Mouse (Mus musculus): ENCODE measurements around the gene Tom1l2. TPM values are rescaled to one million over a fixed set of nuclear protein-coding genes. Genes with fewer than 3 reads are reported as not detected.

The Tom1l2 gene
- total and polyA plus RNA-seq, 2 experiments from 2014 or later = 44.3 to 80.8 TPM

GRCm38 (mm10) chr11:60210305-60210724 is 142.4 kb downstream of the Tom1l2 start:
- H3K27me3 ChIP-seq (ENCODE audit: insufficient read depth, low read length) = no peaks in the 10 kb centered on the region
- H3K4me1 ChIP-seq (ENCODE audit: insufficient read depth) = peaks cover 24% of the 10 kb centered on the region
- H3K36me3 ChIP-seq (ENCODE audit: insufficient read depth) = peaks cover 15% of the 10 kb centered on the region
- H3K9me3 ChIP-seq (ENCODE audit: low read length) = no peaks in the 10 kb centered on the region
- ATAC-seq (peak; percentile 91), DNase-seq (peak; percentile 92)
- no peak for TF ChIP-seq CTCF (IDR thresholded peaks at IDR 0.05; ENCODE audit: low read depth)
- 2% methylated on average over 47 of the region's 47 CpGs for WGBS
- H3K9ac ChIP-seq = peak overlapping the region; percentile 51
- peak overlapping the region; percentile 82 for H3K27ac ChIP-seq (ENCODE audit: low read depth, low read length)
- peak overlapping the region; percentile 41 for H3K4me3 ChIP-seq (ENCODE audit: low read depth, low read length)
- peak overlapping the region; percentile 65 for H3K4me2 ChIP-seq (ENCODE audit: low read depth)

DNA sequence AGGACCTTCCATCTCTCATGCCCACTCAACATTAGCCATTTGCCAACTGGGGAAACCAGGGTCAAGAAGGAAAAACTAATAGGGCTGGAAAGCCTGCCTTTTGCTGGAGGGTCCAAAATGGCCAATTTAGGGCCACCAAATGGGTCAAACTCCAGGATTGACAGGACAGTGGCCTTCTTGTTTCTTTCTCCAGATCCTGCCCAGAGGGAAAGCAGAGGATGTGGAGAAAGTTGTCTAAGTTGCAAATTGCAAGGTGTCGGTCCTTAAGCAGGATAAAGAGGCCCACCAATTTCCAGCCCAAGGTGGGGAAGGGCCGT is 142.8 kb downstream of the Tom1l2 start:
- Histone ChIP-seq H3K4me2 (ENCODE audit: low read depth) (peak overlapping the region; percentile 65), H3K27me3 (ENCODE audit: insufficient read depth, low read length) (no peaks in the 10 kb centered on the region), H3K36me3 (ENCODE audit: insufficient read depth) (peaks cover 19% of the 10 kb centered on the region), H3K9ac (peak overlapping the region; percentile 51), H3K27ac (ENCODE audit: low read depth, low read length) (peak overlapping the region; percentile 82), H3K9me3 (ENCODE audit: low read length) (no peaks in the 10 kb centered on the region), H3K4me3 (ENCODE audit: low read depth, low read length) (peak overlapping the region; percentile 41), H3K4me1 (ENCODE audit: insufficient read depth) (peaks cover 24% of the 10 kb centered on the region)
- ATAC-seq (no peak), DNase-seq (no peak)
- WGBS = 0% methylated on average over 2 of the region's 2 CpGs
- no peak for TF ChIP-seq CTCF (IDR thresholded peaks at IDR 0.05; ENCODE audit: low read depth)

DNA sequence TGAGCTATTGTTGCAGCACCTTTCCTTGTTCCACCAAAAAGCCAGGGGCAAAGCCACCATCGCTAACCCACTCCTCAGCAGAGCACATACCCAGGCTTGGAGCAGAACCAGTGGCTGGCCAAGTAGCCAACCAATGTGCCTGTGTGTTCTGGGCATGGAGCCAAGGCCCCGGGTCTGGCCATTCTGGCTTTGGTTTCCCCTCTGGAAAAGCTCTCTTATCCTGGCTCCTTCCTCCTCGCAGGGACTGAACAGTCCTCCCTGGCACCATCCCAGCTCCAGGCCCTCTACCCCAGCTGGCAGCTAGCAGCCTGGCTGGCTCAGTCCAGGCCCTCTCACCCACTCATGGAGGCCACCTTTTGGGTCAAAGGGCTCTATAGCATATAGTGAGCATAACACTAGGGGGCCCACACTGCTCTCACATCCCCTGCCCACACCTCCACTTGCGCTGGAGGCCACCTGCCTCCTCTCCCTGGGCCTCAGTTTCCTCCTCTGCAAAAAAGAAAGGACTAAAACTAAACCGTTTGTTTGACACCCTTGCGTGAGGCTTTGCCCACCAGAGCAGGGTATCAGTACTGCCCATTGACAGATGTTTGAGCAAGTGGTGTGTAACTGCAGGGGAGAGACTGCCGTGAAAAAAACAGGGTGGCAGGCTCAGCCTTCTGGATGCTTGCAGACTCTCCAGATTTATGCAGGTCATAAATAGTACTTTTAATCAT is 143.3 kb downstream of the Tom1l2 start:
- peaks cover 24% of the 10 kb centered on the region for H3K4me1 ChIP-seq (ENCODE audit: insufficient read depth)
- peak overlapping the region; percentile 51 for H3K9ac ChIP-seq
- peaks cover 25% of the 10 kb centered on the region for H3K36me3 ChIP-seq (ENCODE audit: insufficient read depth)
- TF ChIP-seq CTCF (IDR thresholded peaks at IDR 0.05; ENCODE audit: low read depth) = peak; percentile 13; the same call in 1 of the 2 replicates
- H3K4me3 ChIP-seq (ENCODE audit: low read depth, low read length) = peak overlapping the region; percentile 41
- WGBS = 13% methylated on average over 7 of the region's 7 CpGs
- DNase-seq (peak; percentile 86), ATAC-seq (peak; percentile 62)
- peak overlapping the region; percentile 82 for H3K27ac ChIP-seq (ENCODE audit: low read depth, low read length)
- no peaks in the 10 kb centered on the region for H3K9me3 ChIP-seq (ENCODE audit: low read length)
- H3K4me2 ChIP-seq (ENCODE audit: low read depth) = peak overlapping the region; percentile 65
- H3K27me3 ChIP-seq (ENCODE audit: insufficient read depth, low read length) = no peaks in the 10 kb centered on the region

DNA sequence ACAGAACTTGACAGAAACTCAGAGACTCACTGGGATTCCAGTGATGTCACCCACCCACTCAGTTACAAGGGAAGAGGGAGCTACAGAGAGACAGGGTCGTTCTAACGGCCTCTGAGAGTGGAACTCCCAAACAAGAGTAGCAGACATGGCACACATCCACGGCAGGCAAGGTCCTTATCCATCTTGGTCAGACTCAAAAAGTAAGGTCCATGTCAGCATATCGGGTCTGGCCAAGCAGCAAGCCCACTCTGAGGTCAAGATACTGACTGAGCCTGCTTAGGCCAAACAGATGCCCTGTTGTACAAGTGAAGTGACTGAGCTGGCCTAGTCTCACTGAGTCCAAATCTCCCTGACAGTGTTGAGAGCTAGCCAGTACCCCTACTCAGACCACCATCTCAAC is 144.0 kb downstream of the Tom1l2 start:
- Histone ChIP-seq H3K36me3 (ENCODE audit: insufficient read depth) (peaks cover 31% of the 10 kb centered on the region), H3K4me3 (ENCODE audit: low read depth, low read length) (peak overlapping the region; percentile 41; the same call in 1 of the 2 replicates), H3K27me3 (ENCODE audit: insufficient read depth, low read length) (no peaks in the 10 kb centered on the region), H3K27ac (ENCODE audit: low read depth, low read length) (peak overlapping the region; percentile 82; the same call in 1 of the 2 replicates), H3K9me3 (ENCODE audit: low read length) (no peaks in the 10 kb centered on the region), H3K4me2 (ENCODE audit: low read depth) (peak overlapping the region; percentile 65), H3K4me1 (ENCODE audit: insufficient read depth) (peaks cover 24% of the 10 kb centered on the region), H3K9ac (peak overlapping the region; percentile 51)
- ATAC-seq = no peak
- no peak for TF ChIP-seq CTCF (IDR thresholded peaks at IDR 0.05; ENCODE audit: low read depth)
- DNase-seq = no peak
- 31% methylated on average over 4 of the region's 4 CpGs for WGBS

GRCm38 (mm10) chr11:60208201-60208600 is 144.5 kb downstream of the Tom1l2 start:
- DNase-seq (no peak), ATAC-seq (no peak)
- peak overlapping the region; percentile 82; the same call in 1 of the 2 replicates for H3K27ac ChIP-seq (ENCODE audit: low read depth, low read length)
- H3K4me2 ChIP-seq (ENCODE audit: low read depth) = peak overlapping the region; percentile 65
- H3K4me3 ChIP-seq (ENCODE audit: low read depth, low read length) = peak overlapping the region; percentile 18
- no peaks in the 10 kb centered on the region for H3K9me3 ChIP-seq (ENCODE audit: low read length)
- TF ChIP-seq CTCF (IDR thresholded peaks at IDR 0.05; ENCODE audit: low read depth) = no peak
- peaks cover 36% of the 10 kb centered on the region for H3K36me3 ChIP-seq (ENCODE audit: insufficient read depth)
- H3K9ac ChIP-seq = peak overlapping the region; percentile 51; the same call in 1 of the 2 replicates
- H3K4me1 ChIP-seq (ENCODE audit: insufficient read depth) = peaks cover 24% of the 10 kb centered on the region
- WGBS = 41% methylated on average over 6 of the region's 6 CpGs
- H3K27me3 ChIP-seq (ENCODE audit: insufficient read depth, low read length) = no peaks in the 10 kb centered on the region

DNA sequence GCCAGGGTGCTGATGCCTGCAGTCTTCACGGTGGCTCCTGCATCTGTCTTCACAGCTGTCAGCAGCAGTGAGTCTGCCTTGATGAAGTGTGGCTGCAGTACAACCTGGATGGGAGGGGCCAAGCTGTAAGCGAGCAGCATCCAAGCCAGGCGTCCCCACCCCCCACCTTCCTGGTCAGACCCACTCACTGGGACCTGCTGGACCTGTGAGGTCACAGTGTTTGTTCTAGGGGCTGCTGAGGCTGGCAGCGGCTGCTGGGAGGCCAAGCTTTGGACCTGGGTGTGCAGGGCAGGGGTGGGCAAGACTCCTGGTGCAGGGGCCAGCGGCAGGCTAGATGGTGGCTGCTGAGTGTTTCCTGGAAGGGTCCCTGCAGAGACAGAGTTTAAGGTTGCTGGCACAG is 146.5 kb downstream of the Tom1l2 start:
- no peaks in the 10 kb centered on the region for H3K9me3 ChIP-seq (ENCODE audit: low read length)
- no peak for TF ChIP-seq CTCF (IDR thresholded peaks at IDR 0.05; ENCODE audit: low read depth)
- DNase-seq (no peak), ATAC-seq (no peak)
- no peak overlapping the region for H3K4me3 ChIP-seq (ENCODE audit: low read depth, low read length)
- H3K27me3 ChIP-seq (ENCODE audit: insufficient read depth, low read length) = no peaks in the 10 kb centered on the region
- H3K4me1 ChIP-seq (ENCODE audit: insufficient read depth) = peaks cover 24% of the 10 kb centered on the region
- WGBS = 79% methylated on average over 5 of the region's 5 CpGs
- no peak overlapping the region for H3K27ac ChIP-seq (ENCODE audit: low read depth, low read length)
- H3K9ac ChIP-seq = no peak overlapping the region
- no peak overlapping the region for H3K4me2 ChIP-seq (ENCODE audit: low read depth)
- peaks cover 56% of the 10 kb centered on the region for H3K36me3 ChIP-seq (ENCODE audit: insufficient read depth)

- Histone ChIP-seq H3K4me3 (ENCODE audit: low read depth, low read length) (no peak overlapping the region), H3K36me3 (ENCODE audit: insufficient read depth) (peaks cover 68% of the 10 kb centered on the region), H3K4me2 (ENCODE audit: low read depth) (no peak overlapping the region), H3K9ac (no peak overlapping the region), H3K27ac (ENCODE audit: low read depth, low read length) (no peak overlapping the region), H3K9me3 (ENCODE audit: low read length) (no peaks in the 10 kb centered on the region), H3K4me1 (ENCODE audit: insufficient read depth) (peaks cover 23% of the 10 kb centered on the region), H3K27me3 (ENCODE audit: insufficient read depth, low read length) (no peaks in the 10 kb centered on the region)
- ATAC-seq = no peak
- 87% methylated on average over 11 of the region's 12 CpGs for WGBS
- TF ChIP-seq CTCF (IDR thresholded peaks at IDR 0.05; ENCODE audit: low read depth) = no peak
- no peak for DNase-seq
These were observed 147.7 kb downstream of the Tom1l2 start for GRCm38 (mm10) chr11:60205026-60205425.

Data from forebrain, postnatal 0 days (tissue).